9 mouse cellular contexts compared by ENCODE assay signal in genomic region chr6:90561234-90561781, GRCm38 (mm10). TPM values are rescaled to one million over a fixed set of nuclear protein-coding genes. Genes with fewer than 3 reads are reported as not detected.
DNase-seq lines count a peak whose midpoint lies in the region; ATAC-seq lines count a peak whose summit lies in the region.
"Had no signal": no experiment of that assay in that cellular context is flagged by ENCODE, and none has a peak within 500 bp of the region (broad histone marks: within the 10 kb centered on the region; RNA-seq: fewer than 3 reads in every experiment).

No protein-coding gene starts in this region.

- no peak overlapping the region for H3K9ac ChIP-seq in kidney, embryonic 16.5 days (replicated peaks; ENCODE audit: low read length)
- no peak overlapping the region for H3K9ac ChIP-seq in intestine, embryonic 14.5 days (ENCODE audit: low read length)
- no peak overlapping the region for H3K9ac ChIP-seq in neural tube, embryonic 15.5 days (replicated peaks)

- H3K4me2 ChIP-seq in kidney, embryonic 16.5 days (replicated peaks; ENCODE audit: low read depth, low read length) = no peak overlapping the region
- H3K4me2 ChIP-seq in intestine, embryonic 14.5 days (ENCODE audit: low read length) = no peak overlapping the region
- no peak overlapping the region for H3K4me2 ChIP-seq in neural tube, embryonic 15.5 days

- intact Hi-C loops in gastrocnemius, postnatal 14 days (cut with DNase I; ENCODE audit: low total_unique reads) = no loop called here

- 33% methylated on average over 2 of the region's 2 CpGs for WGBS in kidney, embryonic 16.5 days
- WGBS in intestine, embryonic 14.5 days = 33% methylated on average over 2 of the region's 2 CpGs
- WGBS in neural tube, embryonic 15.5 days = 18% methylated on average over 2 of the region's 2 CpGs

- ATAC-seq in kidney, embryonic 16.5 days (ENCODE audit: low FRiP score, low TSS enrichment) = 0 out of 2 replicates have a peak, but pooled peaks have one; percentile 22
- peak; percentile 77 for ATAC-seq in intestine, embryonic 14.5 days (replicated peaks; ENCODE audit: low FRiP score, low TSS enrichment, low read depth)
- peak; percentile 68 for ATAC-seq in neural tube, embryonic 15.5 days (ENCODE audit: low FRiP score)

- H3K36me3 ChIP-seq in kidney, embryonic 16.5 days (ENCODE audit: insufficient read depth, low read length) = no peaks in the 10 kb centered on the region
- no peaks in the 10 kb centered on the region for H3K36me3 ChIP-seq in intestine, embryonic 14.5 days (ENCODE audit: control insufficient read depth, insufficient read depth, low read length)
- H3K36me3 ChIP-seq in neural tube, embryonic 15.5 days = no peaks in the 10 kb centered on the region

- no peak overlapping the region for H3K27ac ChIP-seq in kidney, embryonic 16.5 days (ENCODE audit: low read length)
- no peak overlapping the region for H3K27ac ChIP-seq in intestine, embryonic 14.5 days (ENCODE audit: low read depth)
- peak overlapping the region; percentile 76 for H3K27ac ChIP-seq in neural tube, embryonic 15.5 days (replicated peaks)

- no peak for DNase-seq in kidney, postnatal 25 days
- peak; percentile 52 for DNase-seq in embryo, embryonic 11 days
- no peak for DNase-seq in intestine, embryonic 14.5 days (ENCODE audit: low spot score)
- no peak for DNase-seq in gastrocnemius, postnatal 14 days
- no peak for DNase-seq in T-cell, adult 2 months (ENCODE audit: low spot score)
- no peak for DNase-seq in cerebellum, adult 11-12 months

- H3K9me3 ChIP-seq in kidney, embryonic 16.5 days (ENCODE audit: low read length) = no peaks in the 10 kb centered on the region
- no peaks in the 10 kb centered on the region for H3K9me3 ChIP-seq in intestine, embryonic 14.5 days (ENCODE audit: control insufficient read depth, low read length)
- H3K9me3 ChIP-seq in neural tube, embryonic 15.5 days (replicated peaks) = no peaks in the 10 kb centered on the region

- H3K4me3 ChIP-seq in kidney, embryonic 16.5 days (ENCODE audit: low read length) = no peak overlapping the region
- no peak overlapping the region for H3K4me3 ChIP-seq in intestine, embryonic 14.5 days (ENCODE audit: low read depth, low read length)
- H3K4me3 ChIP-seq in neural tube, embryonic 15.5 days (replicated peaks) = no peak overlapping the region
- H3K4me3 ChIP-seq: erythroblast, embryonic 14.5 days had no signal

- H3K4me1 ChIP-seq in kidney, embryonic 16.5 days (ENCODE audit: insufficient read depth, low read length) = no peaks in the 10 kb centered on the region
- H3K4me1 ChIP-seq in intestine, embryonic 14.5 days (replicated peaks; ENCODE audit: control insufficient read depth, insufficient read depth, low read length) = no peaks in the 10 kb centered on the region
- peaks cover 14% of the 10 kb centered on the region for H3K4me1 ChIP-seq in neural tube, embryonic 15.5 days

- no peaks in the 10 kb centered on the region for H3K27me3 ChIP-seq in kidney, embryonic 16.5 days (ENCODE audit: insufficient read depth, low read length)
- H3K27me3 ChIP-seq in intestine, embryonic 14.5 days (replicated peaks; ENCODE audit: control insufficient read depth, insufficient read depth, low read length) = no peaks in the 10 kb centered on the region
- no peaks in the 10 kb centered on the region for H3K27me3 ChIP-seq in neural tube, embryonic 15.5 days (replicated peaks)

RNA-seq across cellular contexts. Expression of gene Slc41a3, which starts 43.2 kb away (rescaled TPM):
- 6.7 and 7.2 TPM in 2 replicates for polyA plus RNA-seq in kidney, embryonic 16.5 days (2015; fragmentation: Nextera tagmentation; extraction: Ambion mirVana)
- polyA plus RNA-seq in intestine, embryonic 14.5 days (2014; fragmentation: Nextera tagmentation; extraction: Ambion mirVana) = 5.0 and 5.1 TPM in 2 replicates
- polyA plus RNA-seq in neural tube, embryonic 15.5 days (2015; fragmentation: Nextera tagmentation; extraction: Ambion mirVana) = 8.2 TPM in 2 replicates
- total RNA-seq in gastrocnemius, postnatal 14 days (2021) = 10 to 100 TPM; 60.0 to 61.8 TPM

Comparison
In these comparisons a context has a peak if more than half of its experiments do, and no peak if none do; other contexts are left out.
1. ATAC-seq: peak in every context shown above with its lines; median percentile 77 in intestine, embryonic 14.5 days; 68 in neural tube, embryonic 15.5 days; 22 in kidney, embryonic 16.5 days.